Comparison of ENCODE assay signal across 37 mouse cellular contexts in the genomic region with DNA sequence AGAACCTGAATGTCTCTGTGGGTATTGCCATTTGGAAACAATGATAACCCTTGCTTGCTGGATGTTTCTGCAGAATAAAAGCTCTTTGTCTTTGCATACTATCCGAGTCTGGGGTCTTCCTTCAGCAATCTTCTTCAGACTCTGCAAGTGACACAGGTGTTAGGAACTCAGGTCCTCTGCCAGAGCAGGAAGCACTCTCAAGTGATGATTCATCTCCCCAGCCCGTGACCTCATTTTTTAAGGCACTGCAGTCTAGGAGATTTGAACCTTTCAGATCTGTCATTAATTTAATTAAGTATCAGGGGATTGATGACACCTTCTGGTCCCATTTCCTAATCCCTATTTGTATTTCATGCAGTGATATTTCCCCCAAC. TPM values are rescaled to one million over a fixed set of nuclear protein-coding genes. Genes with fewer than 3 reads are reported as not detected.
DNase-seq lines count a peak whose midpoint lies in the region; ATAC-seq and TF ChIP-seq lines count a peak whose summit lies in the region.
"Had no signal": no experiment of that assay in that cellular context is flagged by ENCODE, and none has a peak within 500 bp of the region (broad histone marks: within the 10 kb centered on the region; RNA-seq: fewer than 3 reads in every experiment).

No protein-coding gene starts in this region.

- no peak overlapping the region for H3K4me3 ChIP-seq in heart, embryonic 13.5 days
- H3K4me3 ChIP-seq in heart, embryonic 11.5 days (ENCODE audit: low read depth, low read length): no peak overlapping the region
- no peak overlapping the region for H3K4me3 ChIP-seq in intestine, embryonic 15.5 days (replicated peaks)
- no peak overlapping the region for H3K4me3 ChIP-seq in lung, adult 2 months (replicated peaks; ENCODE audit: extremely low read depth, low read depth, low read length)
- H3K4me3 ChIP-seq: embryonic facial prominence, embryonic 10.5 days; embryonic facial prominence, embryonic 15.5 days; forebrain, embryonic 13.5 days; heart, embryonic 12.5 days; limb, embryonic 12.5 days; megakaryocyte, embryonic 14.5 days; midbrain, embryonic 12.5 days; myocyte; neural tube, embryonic 13.5 days; stomach, embryonic 15.5 days had no signal

- no peak overlapping the region for H3K27ac ChIP-seq in heart, embryonic 13.5 days (replicated peaks)
- H3K27ac ChIP-seq in heart, embryonic 11.5 days (ENCODE audit: low read depth, low read length): no peak overlapping the region
- H3K27ac ChIP-seq in intestine, embryonic 15.5 days: no peak overlapping the region
- H3K27ac ChIP-seq: embryonic facial prominence, embryonic 10.5 days; embryonic facial prominence, embryonic 15.5 days; forebrain, embryonic 13.5 days; hindbrain, embryonic 14.5 days; limb, embryonic 12.5 days; midbrain, embryonic 12.5 days; neural tube, embryonic 13.5 days; stomach, embryonic 15.5 days had no signal

- H3K4me1 ChIP-seq in heart, embryonic 13.5 days: peaks cover 28% of the 10 kb centered on the region
- H3K4me1 ChIP-seq in heart, embryonic 11.5 days (ENCODE audit: control insufficient read depth, insufficient read depth, low read length): peaks cover 2% of the 10 kb centered on the region; the same call in 1 of the 2 replicates
- peaks cover 2% of the 10 kb centered on the region; the same call in 1 of the 2 replicates for H3K4me1 ChIP-seq in intestine, embryonic 15.5 days (replicated peaks)
- H3K4me1 ChIP-seq in lung, adult 2 months (ENCODE audit: control insufficient read depth, insufficient read depth, low read length): peaks cover 4% of the 10 kb centered on the region; the same call in 1 of the 2 replicates

- 4% methylated on average over 2 of the region's 2 CpGs for WGBS in heart, embryonic 13.5 days
- 6% methylated on average over 2 of the region's 2 CpGs for WGBS in heart, embryonic 11.5 days (ENCODE audit: insufficient replicate concordance)
- WGBS in intestine, embryonic 15.5 days: 21% methylated on average over 2 of the region's 2 CpGs
- 35% methylated on average over 2 of the region's 2 CpGs for WGBS in lung, adult 2 months

- H3K9ac ChIP-seq in heart, embryonic 13.5 days: no peak overlapping the region
- no peak overlapping the region for H3K9ac ChIP-seq in heart, embryonic 11.5 days (ENCODE audit: low read depth, low read length)
- no peak overlapping the region for H3K9ac ChIP-seq in intestine, embryonic 15.5 days
- H3K9ac ChIP-seq: embryonic facial prominence, embryonic 15.5 days; forebrain, embryonic 13.5 days; heart, embryonic 12.5 days; hindbrain, embryonic 14.5 days; limb, embryonic 12.5 days; midbrain, embryonic 12.5 days; neural tube, embryonic 13.5 days; stomach, embryonic 15.5 days had no signal

- peaks cover 23% of the 10 kb centered on the region for H3K27me3 ChIP-seq in heart, embryonic 13.5 days (replicated peaks)
- H3K27me3 ChIP-seq in heart, embryonic 11.5 days (ENCODE audit: control insufficient read depth, insufficient read depth, low read length): peaks cover 4% of the 10 kb centered on the region; the same call in 1 of the 2 replicates
- H3K27me3 ChIP-seq in intestine, embryonic 15.5 days (replicated peaks): no peaks in the 10 kb centered on the region
- H3K27me3 ChIP-seq: stomach, embryonic 15.5 days had no signal

- no peaks in the 10 kb centered on the region for H3K9me3 ChIP-seq in heart, embryonic 13.5 days
- no peaks in the 10 kb centered on the region for H3K9me3 ChIP-seq in heart, embryonic 11.5 days (replicated peaks; ENCODE audit: control insufficient read depth, low read length)
- no peaks in the 10 kb centered on the region for H3K9me3 ChIP-seq in intestine, embryonic 15.5 days
- H3K9me3 ChIP-seq: embryonic facial prominence, embryonic 10.5 days; embryonic facial prominence, embryonic 15.5 days; forebrain, embryonic 13.5 days; heart, embryonic 12.5 days; limb, embryonic 12.5 days; megakaryocyte, embryonic 14.5 days; midbrain, embryonic 12.5 days; neural tube, embryonic 13.5 days; stomach, embryonic 15.5 days had no signal

- intact Hi-C loops in left cerebral cortex, postnatal 10 days (cut with DNase I): no loop called here

- H3K4me2 ChIP-seq in heart, embryonic 13.5 days: peak overlapping the region; percentile 29
- H3K4me2 ChIP-seq in heart, embryonic 11.5 days: no peak overlapping the region; the same call in 1 of the 2 replicates
- no peak overlapping the region for H3K4me2 ChIP-seq in intestine, embryonic 15.5 days (replicated peaks)
- H3K4me2 ChIP-seq: embryonic facial prominence, embryonic 15.5 days; forebrain, embryonic 13.5 days; hindbrain, embryonic 14.5 days; limb, embryonic 12.5 days; midbrain, embryonic 12.5 days; neural tube, embryonic 13.5 days; stomach, embryonic 15.5 days had no signal

- TF ChIP-seq CTCF in lung, adult 2 months (IDR thresholded peaks at IDR 0.05; ENCODE audit: insufficient read depth, low read length): no peak

- no peak for TF ChIP-seq POLR2A in lung, adult 2 months (IDR thresholded peaks at IDR 0.05; ENCODE audit: borderline replicate concordance, extremely low read depth, low read depth, low read length)

- no peaks in the 10 kb centered on the region for H3K36me3 ChIP-seq in heart, embryonic 13.5 days
- no peaks in the 10 kb centered on the region for H3K36me3 ChIP-seq in heart, embryonic 11.5 days (ENCODE audit: control insufficient read depth, insufficient read depth, low read length)
- no peaks in the 10 kb centered on the region for H3K36me3 ChIP-seq in intestine, embryonic 15.5 days
- H3K36me3 ChIP-seq: embryonic facial prominence, embryonic 10.5 days; embryonic facial prominence, embryonic 15.5 days; heart, embryonic 12.5 days; limb, embryonic 12.5 days; midbrain, embryonic 12.5 days; neural tube, embryonic 13.5 days; stomach, embryonic 15.5 days had no signal

- peak; percentile 59 for DNase-seq in thymus, postnatal 0 days (ENCODE audit: low spot score)
- no peak for DNase-seq in thymus, adult 18-20 months
- DNase-seq in thymus, postnatal 25 days: peak; percentile 26
- no peak for DNase-seq in lung, adult 2 months
- DNase-seq in left cerebral cortex, postnatal 10 days (ENCODE audit: extremely low spot score in 1 of 2, low spot score in 2 of 2): no peak
- DNase-seq: adrenal gland, postnatal 10 days; cerebellum, adult 8-10 months; cerebellum, postnatal 25 days; gastrocnemius, postnatal 10 days; heart, postnatal 10 days; kidney, adult 9 months; kidney, postnatal 10 days; layer of hippocampus, adult 9-11 months; lung, postnatal 4 days; right cerebral cortex, postnatal 14 days had no signal

- ATAC-seq in heart, embryonic 13.5 days (ENCODE audit: extremely low read depth, insufficient number of reproducible peaks, low FRiP score, low TSS enrichment): no peak
- ATAC-seq in heart, embryonic 11.5 days (replicated peaks; ENCODE audit: insufficient number of reproducible peaks, low FRiP score, low TSS enrichment): no peak
- peak; percentile 24; the same call in 1 of the 2 replicates for ATAC-seq in intestine, embryonic 15.5 days
- ATAC-seq: forebrain, embryonic 13.5 days; lung, postnatal 0 days had no signal

RNA-seq across cellular contexts. Expression of a gene that starts 3.8 kb away (rescaled TPM):
- polyA plus RNA-seq in heart, embryonic 13.5 days (2015; fragmentation: Nextera tagmentation; extraction: Ambion mirVana): not detected in 2 replicates
- polyA plus RNA-seq in heart, embryonic 11.5 days (2014; fragmentation: Nextera tagmentation; extraction: Ambion mirVana): not detected in 2 replicates
- 1.7 and 1.8 TPM in 2 replicates for polyA plus RNA-seq in thymus, postnatal 0 days (2015; fragmentation: Nextera tagmentation; extraction: Ambion mirVana)
- polyA plus RNA-seq in intestine, embryonic 15.5 days (2015; fragmentation: Nextera tagmentation; extraction: Ambion mirVana): not detected in 2 replicates
- polyA plus RNA-seq in lung, adult 2 months (2012; rRNA removed): not detected in 2 replicates
- total RNA-seq in left cerebral cortex, postnatal 10 days (2021): not detected
- total RNA-seq: adrenal gland, postnatal 10 days; gastrocnemius, postnatal 10 days; granulocyte monocyte progenitor cell, adult 5-6 weeks; heart, postnatal 10 days; hematopoietic stem cell, adult 5-6 weeks; left cerebral cortex, postnatal 25 days; midbrain, postnatal 0 days had no signal
- polyA plus RNA-seq: forebrain, embryonic 13.5 days; heart, embryonic 12.5 days; hindbrain, embryonic 14.5 days; large intestine, adult 2 months; limb, embryonic 12.5 days; liver, embryonic 16.5 days; lung, postnatal 0 days; midbrain, embryonic 12.5 days; midbrain, postnatal 0 days; myocyte; small intestine, adult 2 months; stomach, embryonic 15.5 days had no signal

RNA-seq across cellular contexts. Expression of a gene that starts 7.0 kb away (rescaled TPM):
- 11.3 and 12.2 TPM in 2 replicates for polyA plus RNA-seq in heart, embryonic 13.5 days (2015; fragmentation: Nextera tagmentation; extraction: Ambion mirVana)
- polyA plus RNA-seq in heart, embryonic 11.5 days (2014; fragmentation: Nextera tagmentation; extraction: Ambion mirVana): 19.5 and 22.0 TPM in 2 replicates
- 19.3 and 20.7 TPM in 2 replicates for polyA plus RNA-seq in thymus, postnatal 0 days (2015; fragmentation: Nextera tagmentation; extraction: Ambion mirVana)
- polyA plus RNA-seq in intestine, embryonic 15.5 days (2015; fragmentation: Nextera tagmentation; extraction: Ambion mirVana): 14.9 and 16.8 TPM in 2 replicates
- 1.8 and 2.6 TPM in 2 replicates for polyA plus RNA-seq in lung, adult 2 months (2012; rRNA removed)
- 10 to 100 TPM; 26.6 to 27.2 TPM for total RNA-seq in left cerebral cortex, postnatal 10 days (2021)

Comparison
In these comparisons a context has a peak if more than half of its experiments do, and no peak if none do; other contexts are left out.
1. DNase-seq: peak in thymus, postnatal 0 days (single experiment) and thymus, postnatal 25 days (single experiment); none in thymus, adult 18-20 months (0 of 2), lung, adult 2 months (single experiment) and left cerebral cortex, postnatal 10 days (0 of 2).